Mouse (Mus musculus): ENCODE measurements around the gene Nphs1. TPM values are rescaled to one million over a fixed set of nuclear protein-coding genes. Genes with fewer than 3 reads are reported as not detected.

Gene Nphs1
- polyA plus RNA-seq, 1 experiment from 2014 or later = not detected

GRCm38 (mm10) chr7:30518325-30518724, 60.2 kb downstream of the Nphs1 start:
- 36% methylated on average over 8 of the region's 8 CpGs for WGBS
- ATAC-seq (ENCODE audit: insufficient number of reproducible peaks, insufficient read depth, low FRiP score, low read depth) = no peak

GRCm38 (mm10) chr7:30520396-30520795, 62.3 kb downstream of the Nphs1 start:
- 79% methylated on average over 4 of the region's 4 CpGs for WGBS
- no peak for ATAC-seq (ENCODE audit: insufficient number of reproducible peaks, insufficient read depth, low FRiP score, low read depth)
- Histone ChIP-seq H3K36me3 (ENCODE audit: control insufficient read depth, insufficient read depth, low read length) (peaks cover 9% of the 10 kb centered on the region; the same call in 1 of the 2 replicates), H3K4me1 (ENCODE audit: control insufficient read depth, insufficient read depth, low read length) (no peaks in the 10 kb centered on the region), H3K9me3 (ENCODE audit: control insufficient read depth, low read depth, low read length) (no peaks in the 10 kb centered on the region), H3K4me3 (ENCODE audit: low read depth, low read length) (no peak overlapping the region), H3K27ac (ENCODE audit: low read length) (no peak overlapping the region), H3K27me3 (ENCODE audit: control insufficient read depth, insufficient read depth, low read length) (no peaks in the 10 kb centered on the region), H3K4me2 (replicated peaks; ENCODE audit: low read depth, low read length) (no peak overlapping the region), H3K9ac (replicated peaks; ENCODE audit: low read depth, low read length) (no peak overlapping the region; the same call in 1 of the 2 replicates)

More at GRCm38 (mm10) chr7:30518325-30518724, 60.2 kb downstream of the Nphs1 start:
- H3K27ac ChIP-seq (ENCODE audit: low read length) = no peak overlapping the region
- H3K4me3 ChIP-seq (ENCODE audit: low read depth, low read length) = no peak overlapping the region
- H3K4me1 ChIP-seq (ENCODE audit: control insufficient read depth, insufficient read depth, low read length) = no peaks in the 10 kb centered on the region
- H3K36me3 ChIP-seq (ENCODE audit: control insufficient read depth, insufficient read depth, low read length) = peaks cover 3% of the 10 kb centered on the region; the same call in 1 of the 2 replicates
- H3K4me2 ChIP-seq (replicated peaks; ENCODE audit: low read depth, low read length) = no peak overlapping the region
- H3K27me3 ChIP-seq (ENCODE audit: control insufficient read depth, insufficient read depth, low read length) = no peaks in the 10 kb centered on the region
- H3K9ac ChIP-seq (replicated peaks; ENCODE audit: low read depth, low read length) = no peak overlapping the region
- no peaks in the 10 kb centered on the region for H3K9me3 ChIP-seq (ENCODE audit: control insufficient read depth, low read depth, low read length)

GRCm38 (mm10) chr7:30520856-30521255, 62.7 kb downstream of the Nphs1 start:
- H3K27me3 ChIP-seq (ENCODE audit: control insufficient read depth, insufficient read depth, low read length) = no peaks in the 10 kb centered on the region
- H3K4me2 ChIP-seq (replicated peaks; ENCODE audit: low read depth, low read length) = no peak overlapping the region
- peaks cover 2% of the 10 kb centered on the region; the same call in 1 of the 2 replicates for H3K4me1 ChIP-seq (ENCODE audit: control insufficient read depth, insufficient read depth, low read length)
- H3K9ac ChIP-seq (replicated peaks; ENCODE audit: low read depth, low read length) = no peak overlapping the region; the same call in 1 of the 2 replicates
- WGBS = 81% methylated on average over 5 of the region's 5 CpGs
- H3K27ac ChIP-seq (ENCODE audit: low read length) = no peak overlapping the region
- H3K9me3 ChIP-seq (ENCODE audit: control insufficient read depth, low read depth, low read length) = no peaks in the 10 kb centered on the region
- ATAC-seq (ENCODE audit: insufficient number of reproducible peaks, insufficient read depth, low FRiP score, low read depth) = no peak
- peaks cover 9% of the 10 kb centered on the region; the same call in 1 of the 2 replicates for H3K36me3 ChIP-seq (ENCODE audit: control insufficient read depth, insufficient read depth, low read length)
- no peak overlapping the region for H3K4me3 ChIP-seq (ENCODE audit: low read depth, low read length)

GRCm38 (mm10) chr7:30522871-30523270, 64.8 kb downstream of the Nphs1 start:
- Histone ChIP-seq H3K4me3 (ENCODE audit: low read depth, low read length) (no peak overlapping the region), H3K9me3 (ENCODE audit: control insufficient read depth, low read depth, low read length) (no peaks in the 10 kb centered on the region), H3K27me3 (ENCODE audit: control insufficient read depth, insufficient read depth, low read length) (no peaks in the 10 kb centered on the region), H3K4me1 (ENCODE audit: control insufficient read depth, insufficient read depth, low read length) (peaks cover 11% of the 10 kb centered on the region; the same call in 1 of the 2 replicates), H3K27ac (ENCODE audit: low read length) (no peak overlapping the region), H3K9ac (replicated peaks; ENCODE audit: low read depth, low read length) (no peak overlapping the region), H3K36me3 (ENCODE audit: control insufficient read depth, insufficient read depth, low read length) (peaks cover 13% of the 10 kb centered on the region; the same call in 1 of the 2 replicates), H3K4me2 (replicated peaks; ENCODE audit: low read depth, low read length) (no peak overlapping the region)
- no peak for ATAC-seq (ENCODE audit: insufficient number of reproducible peaks, insufficient read depth, low FRiP score, low read depth)
- WGBS = 87% methylated on average over 10 of the region's 10 CpGs

- no peak overlapping the region for H3K4me2 ChIP-seq (replicated peaks; ENCODE audit: low read depth, low read length)
- peaks cover 11% of the 10 kb centered on the region; the same call in 1 of the 2 replicates for H3K4me1 ChIP-seq (ENCODE audit: control insufficient read depth, insufficient read depth, low read length)
- no peaks in the 10 kb centered on the region for H3K27me3 ChIP-seq (ENCODE audit: control insufficient read depth, insufficient read depth, low read length)
- H3K9me3 ChIP-seq (ENCODE audit: control insufficient read depth, low read depth, low read length) = no peaks in the 10 kb centered on the region
- WGBS = 90% methylated on average over 6 of the region's 6 CpGs
- H3K27ac ChIP-seq (ENCODE audit: low read length) = no peak overlapping the region
- no peak overlapping the region for H3K9ac ChIP-seq (replicated peaks; ENCODE audit: low read depth, low read length)
- no peak overlapping the region for H3K4me3 ChIP-seq (ENCODE audit: low read depth, low read length)
- ATAC-seq (ENCODE audit: insufficient number of reproducible peaks, insufficient read depth, low FRiP score, low read depth) = no peak
- peaks cover 28% of the 10 kb centered on the region; the same call in 1 of the 2 replicates for H3K36me3 ChIP-seq (ENCODE audit: control insufficient read depth, insufficient read depth, low read length)
These were observed 66.4 kb downstream of the Nphs1 start for GRCm38 (mm10) chr7:30524487-30524886.

- Histone ChIP-seq H3K4me1 (ENCODE audit: control insufficient read depth, insufficient read depth, low read length) (peaks cover 11% of the 10 kb centered on the region; the same call in 1 of the 2 replicates), H3K36me3 (ENCODE audit: control insufficient read depth, insufficient read depth, low read length) (peaks cover 39% of the 10 kb centered on the region; the same call in 1 of the 2 replicates), H3K9ac (replicated peaks; ENCODE audit: low read depth, low read length) (peak overlapping the region; percentile 11; the same call in 1 of the 2 replicates), H3K27ac (ENCODE audit: low read length) (0 out of 2 replicates have a peak overlapping the region, but pooled peaks have one; percentile 62), H3K4me3 (ENCODE audit: low read depth, low read length) (no peak overlapping the region), H3K9me3 (ENCODE audit: control insufficient read depth, low read depth, low read length) (no peaks in the 10 kb centered on the region), H3K4me2 (replicated peaks; ENCODE audit: low read depth, low read length) (peak overlapping the region; percentile 10; the same call in 1 of the 2 replicates), H3K27me3 (ENCODE audit: control insufficient read depth, insufficient read depth, low read length) (no peaks in the 10 kb centered on the region)
- ATAC-seq (ENCODE audit: insufficient number of reproducible peaks, insufficient read depth, low FRiP score, low read depth) = no peak
- 19% methylated on average over 10 of the region's 10 CpGs for WGBS
These were observed 67.8 kb downstream of the Nphs1 start for GRCm38 (mm10) chr7:30525954-30526353.

- H3K4me3 ChIP-seq (ENCODE audit: low read depth, low read length) = no peak overlapping the region
- peaks cover 43% of the 10 kb centered on the region; the same call in 1 of the 2 replicates for H3K36me3 ChIP-seq (ENCODE audit: control insufficient read depth, insufficient read depth, low read length)
- 28% methylated on average over 17 of the region's 17 CpGs for WGBS
These were observed 68.3 kb downstream of the Nphs1 start for GRCm38 (mm10) chr7:30526399-30526798.

GRCm38 (mm10) chr7:30526981-30527380, 68.9 kb downstream of the Nphs1 start:
- H3K4me1 ChIP-seq (ENCODE audit: control insufficient read depth, insufficient read depth, low read length) = peaks cover 11% of the 10 kb centered on the region; the same call in 1 of the 2 replicates
- H3K27me3 ChIP-seq (ENCODE audit: control insufficient read depth, insufficient read depth, low read length) = no peaks in the 10 kb centered on the region
- H3K9me3 ChIP-seq (ENCODE audit: control insufficient read depth, low read depth, low read length) = no peaks in the 10 kb centered on the region
- no peak for ATAC-seq (ENCODE audit: insufficient number of reproducible peaks, insufficient read depth, low FRiP score, low read depth)
- 78% methylated on average over 14 of the region's 14 CpGs for WGBS
- no peak overlapping the region; the same call in 1 of the 2 replicates for H3K4me2 ChIP-seq (replicated peaks; ENCODE audit: low read depth, low read length)
- peaks cover 48% of the 10 kb centered on the region; the same call in 1 of the 2 replicates for H3K36me3 ChIP-seq (ENCODE audit: control insufficient read depth, insufficient read depth, low read length)
- H3K4me3 ChIP-seq (ENCODE audit: low read depth, low read length) = no peak overlapping the region
- H3K27ac ChIP-seq (ENCODE audit: low read length) = no peak overlapping the region
- no peak overlapping the region; the same call in 1 of the 2 replicates for H3K9ac ChIP-seq (replicated peaks; ENCODE audit: low read depth, low read length)

More at GRCm38 (mm10) chr7:30526399-30526798, 68.3 kb downstream of the Nphs1 start:
- no peak for ATAC-seq (ENCODE audit: insufficient number of reproducible peaks, insufficient read depth, low FRiP score, low read depth)
- Histone ChIP-seq H3K4me2 (replicated peaks; ENCODE audit: low read depth, low read length) (peak overlapping the region; percentile 10; the same call in 1 of the 2 replicates), H3K9ac (replicated peaks; ENCODE audit: low read depth, low read length) (peak overlapping the region; percentile 11; the same call in 1 of the 2 replicates), H3K9me3 (ENCODE audit: control insufficient read depth, low read depth, low read length) (no peaks in the 10 kb centered on the region), H3K27ac (ENCODE audit: low read length) (0 out of 2 replicates have a peak overlapping the region, but pooled peaks have one; percentile 62), H3K27me3 (ENCODE audit: control insufficient read depth, insufficient read depth, low read length) (no peaks in the 10 kb centered on the region), H3K4me1 (ENCODE audit: control insufficient read depth, insufficient read depth, low read length) (peaks cover 11% of the 10 kb centered on the region; the same call in 1 of the 2 replicates)

Data from stomach, embryonic 14.5 days (tissue).